Mouse (Mus musculus): ENCODE measurements around the gene Zmynd15.

DNA sequence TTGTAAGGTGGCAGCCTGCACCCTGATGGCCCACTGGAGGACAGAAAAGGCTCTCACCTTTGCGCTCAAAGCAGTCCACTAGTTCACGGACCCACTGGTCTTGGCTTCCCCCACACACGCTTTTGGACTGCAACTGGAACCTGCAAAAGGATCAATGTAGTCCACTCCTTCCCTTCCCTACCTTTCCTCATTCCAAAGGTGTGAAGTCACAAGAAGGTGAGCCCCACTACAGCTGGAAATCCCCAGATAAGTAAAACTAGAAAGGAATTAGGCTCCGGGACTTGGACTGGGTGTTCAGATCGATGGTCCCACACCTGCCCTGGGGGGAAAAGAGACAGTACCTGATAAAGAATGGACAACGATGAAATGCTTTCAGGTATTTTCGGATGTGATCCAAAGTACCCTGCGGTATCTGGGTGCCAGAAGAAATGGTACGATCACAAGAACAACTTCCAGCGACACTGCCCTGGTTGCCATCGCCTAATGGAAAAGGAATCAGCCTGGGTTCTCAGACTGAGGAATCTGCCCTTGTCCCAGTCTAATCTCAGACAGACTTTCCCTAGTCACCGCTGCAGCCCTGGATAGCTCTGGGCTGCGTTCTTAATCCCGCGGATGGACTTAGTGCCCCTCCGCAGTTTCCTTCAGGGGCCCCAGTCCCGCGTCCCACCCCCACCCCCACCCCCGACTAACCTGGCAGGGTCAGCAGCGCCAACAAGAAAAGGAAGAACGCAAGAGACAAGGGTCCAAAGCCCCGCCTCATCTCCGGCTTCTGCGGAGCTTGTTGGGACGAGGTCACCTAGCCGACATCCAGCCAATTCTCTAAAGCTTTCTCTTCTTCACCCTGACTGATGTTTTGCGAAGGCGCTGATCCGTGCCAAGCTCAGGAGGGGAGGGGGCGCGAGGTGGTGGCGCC is at the start of gene Zmynd15:
- TF ChIP-seq CTCF (conservative IDR thresholded peaks at IDR 0.05; ENCODE audit: low read length): no peak
- TF ChIP-seq NANOG (IDR thresholded peaks at IDR 0.05; ENCODE audit: borderline replicate concordance, low read length): no peak
- TF ChIP-seq POU5F1 (IDR thresholded peaks at IDR 0.05; ENCODE audit: borderline replicate concordance, low read length): no peak
